ENCODE assay signal across 7 mouse cellular contexts in genomic region chr14:57758237-57758636, GRCm38 (mm10). TPM values are rescaled to one million over a fixed set of nuclear protein-coding genes. Genes with fewer than 3 reads are reported as not detected.
DNase-seq lines count a peak whose midpoint lies in the region; ATAC-seq and TF ChIP-seq lines count a peak whose summit lies in the region.

Gene Lats2, minus strand, starts transcription at chr14:57758388.

- H3K4me2 ChIP-seq in lung, embryonic 15.5 days = no peak within 1 kb of the TSS
- no peak within 1 kb of the TSS for H3K4me2 ChIP-seq in limb, embryonic 13.5 days (replicated peaks)

- no peak within 1 kb of the TSS for H3K4me3 ChIP-seq in lung, embryonic 15.5 days
- H3K4me3 ChIP-seq in cortical plate, adult 2 months (ENCODE audit: insufficient read depth, low read length) = no peak within 1 kb of the TSS
- no peak within 1 kb of the TSS for H3K4me3 ChIP-seq in heart, embryonic 10.5 days
- no peak within 1 kb of the TSS for H3K4me3 ChIP-seq in limb, embryonic 13.5 days

- H3K9ac ChIP-seq in lung, embryonic 15.5 days = no peak within 1 kb of the TSS
- no peak within 1 kb of the TSS for H3K9ac ChIP-seq in limb, embryonic 13.5 days

- no peak for ATAC-seq in lung, embryonic 15.5 days (ENCODE audit: borderline replicate concordance, extremely low read depth, low FRiP score, low TSS enrichment)
- ATAC-seq in limb, embryonic 13.5 days (ENCODE audit: low FRiP score, low read depth) = no peak

- no peak for TF ChIP-seq CTCF in cortical plate, adult 2 months (IDR thresholded peaks at IDR 0.05; ENCODE audit: extremely low read depth, insufficient read depth, low read length)

- H3K9me3 ChIP-seq in lung, embryonic 15.5 days = no peaks in the 10 kb centered on the region
- no peaks in the 10 kb centered on the region for H3K9me3 ChIP-seq in heart, embryonic 10.5 days
- H3K9me3 ChIP-seq in limb, embryonic 13.5 days = no peaks in the 10 kb centered on the region

- DNase-seq in lung, adult 18-20 months = no peak
- DNase-seq in heart, embryonic 10.5 days (ENCODE audit: low spot score) = no peak
- DNase-seq in cerebellum, postnatal 25 days = no peak
- DNase-seq in right cerebral cortex, adult 18-20 months = no peak

- 66% methylated on average over 4 of the region's 4 CpGs for WGBS in lung, embryonic 15.5 days
- 73% methylated on average over 4 of the region's 4 CpGs for WGBS in heart, embryonic 10.5 days
- WGBS in limb, embryonic 13.5 days = 72% methylated on average over 4 of the region's 4 CpGs

- peaks cover 8% of the 10 kb centered on the region; the same call in 1 of the 2 replicates for H3K4me1 ChIP-seq in lung, embryonic 15.5 days
- H3K4me1 ChIP-seq in cortical plate, adult 2 months (ENCODE audit: control insufficient read depth, insufficient read depth, low read length) = no peaks in the 10 kb centered on the region
- peaks cover 13% of the 10 kb centered on the region for H3K4me1 ChIP-seq in heart, embryonic 10.5 days
- H3K4me1 ChIP-seq in limb, embryonic 13.5 days = peaks cover 15% of the 10 kb centered on the region; the same call in 1 of the 2 replicates

- no peaks in the 10 kb centered on the region for H3K36me3 ChIP-seq in lung, embryonic 15.5 days
- no peaks in the 10 kb centered on the region for H3K36me3 ChIP-seq in heart, embryonic 10.5 days
- H3K36me3 ChIP-seq in limb, embryonic 13.5 days = no peaks in the 10 kb centered on the region

- no peaks in the 10 kb centered on the region for H3K27me3 ChIP-seq in lung, embryonic 15.5 days
- no peaks in the 10 kb centered on the region for H3K27me3 ChIP-seq in heart, embryonic 10.5 days (ENCODE audit: insufficient read depth, poor library complexity, severe bottlenecking)
- no peaks in the 10 kb centered on the region for H3K27me3 ChIP-seq in limb, embryonic 13.5 days

- no peak within 1 kb of the TSS for H3K27ac ChIP-seq in lung, embryonic 15.5 days
- no peak within 1 kb of the TSS for H3K27ac ChIP-seq in cortical plate, adult 2 months (ENCODE audit: insufficient read depth, low read length)
- H3K27ac ChIP-seq in heart, embryonic 10.5 days = no peak within 1 kb of the TSS
- no peak within 1 kb of the TSS for H3K27ac ChIP-seq in limb, embryonic 13.5 days

- TF ChIP-seq POLR2A in cortical plate, adult 2 months (IDR thresholded peaks at IDR 0.05; ENCODE audit: extremely low read depth, insufficient read depth, low read length) = no peak

RNA-seq across cellular contexts. Expression of gene Lats2, which starts in this region (rescaled TPM):
- polyA plus RNA-seq in lung, embryonic 15.5 days (2015; fragmentation: Nextera tagmentation; extraction: Ambion mirVana) = 23.8 and 25.6 TPM in 2 replicates
- polyA plus RNA-seq in cortical plate, adult 2 months (2012; rRNA removed) = 14.4 and 16.7 TPM in 2 replicates
- 19.6 and 25.0 TPM in 2 replicates for polyA plus RNA-seq in heart, embryonic 10.5 days (2016; fragmentation: Nextera tagmentation; extraction: Ambion mirVana)
- polyA plus RNA-seq in limb, embryonic 13.5 days (2015; fragmentation: Nextera tagmentation; extraction: Ambion mirVana) = 27.6 and 29.4 TPM in 2 replicates
